Mouse (Mus musculus) bone marrow, adult 2 months (tissue): ENCODE data around the gene Fto. TPM values are rescaled to one million over a fixed set of nuclear protein-coding genes. Genes with fewer than 3 reads are reported as not detected.

Source experiments
- H3K27ac ChIP-seq: fragments of 200-500 bp; 2 replicates; pipeline ENCODE4 v1.5.1; 2012; ENCODE audit warnings: low read depth, mild to moderate bottlenecking, control low read depth, inconsistent platforms, low read length; ENCODE audit not compliant: control insufficient read depth, poor library complexity, insufficient read depth
- H3K4me1 ChIP-seq: fragments of 200-500 bp; 2 replicates; pipeline ENCODE4 v1.6.1; 2011; ENCODE audit warnings: low read length; ENCODE audit not compliant: control insufficient read depth, insufficient read depth
- H3K4me3 ChIP-seq: fragments of 200-500 bp; replicated peaks from 2 replicates; pipeline ENCODE3; 2011; ENCODE audit warnings: mild to moderate bottlenecking, low read depth, low read length, control low read depth; ENCODE audit not compliant: control insufficient read depth
- CTCF ChIP-seq: fragments of 200-500 bp; IDR thresholded peaks from 2 replicates; pipeline ENCODE4 v1.5.1; 2011; ENCODE audit warnings: low read length, control low read depth; ENCODE audit not compliant: control insufficient read depth, insufficient read depth
- POLR2A ChIP-seq: fragments of 200-500 bp; IDR thresholded peaks from 2 replicates; pipeline ENCODE4 v1.6.1; 2011; ENCODE audit warnings: low read depth, mild to moderate bottlenecking, control low read depth, low read length, borderline replicate concordance; ENCODE audit not compliant: control insufficient read depth
- WGBS: fragments of 180-500 bp; shearing (Covaris S2); methylation state at CpG from one replicate; pipeline ENCODE4 v1.1.7; 2018; 5-methylcytosine and 5-hydroxymethylcytosine counted together
- polyA plus RNA-seq: library from polyadenylated mRNA; stranded (reverse); fragments of >200 nt; gene quantifications from 2 replicates; pipeline ENCODE4 v1.2.4, GENCODE M21; 2011; ENCODE audit warnings: low replicate concordance; ENCODE audit not compliant: missing spikeins, insufficient read depth, insufficient read length

Fto gene
- polyA plus RNA-seq, 1 experiment, result 11.4 TPM

DNA sequence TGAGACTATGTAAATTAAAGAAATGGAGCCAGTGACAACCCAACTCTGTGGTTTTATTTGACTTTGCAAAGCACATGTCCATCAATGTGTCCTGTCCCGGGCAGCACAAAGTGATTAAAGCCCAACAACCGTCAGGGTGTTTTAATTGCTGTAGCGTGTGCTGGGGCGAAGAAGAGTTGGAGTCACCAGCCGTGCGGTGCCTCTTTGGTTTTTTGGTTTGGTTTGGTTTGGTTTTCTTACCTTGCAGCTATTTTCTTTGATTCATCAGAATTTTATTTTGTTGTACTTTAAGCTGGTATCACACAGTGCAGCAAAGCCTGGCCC lies 263.6 kb downstream of the Fto start:
- Histone ChIP-seq H3K4me3 (no peak overlapping the region), H3K4me1 (no peaks in the 10 kb centered on the region; the same call in 1 of the 2 replicates), H3K27ac (no peak overlapping the region)
- WGBS, result 87% methylated on average over 6 of the region's 6 CpGs
- TF ChIP-seq CTCF (no peak), POLR2A (no peak)

DNA sequence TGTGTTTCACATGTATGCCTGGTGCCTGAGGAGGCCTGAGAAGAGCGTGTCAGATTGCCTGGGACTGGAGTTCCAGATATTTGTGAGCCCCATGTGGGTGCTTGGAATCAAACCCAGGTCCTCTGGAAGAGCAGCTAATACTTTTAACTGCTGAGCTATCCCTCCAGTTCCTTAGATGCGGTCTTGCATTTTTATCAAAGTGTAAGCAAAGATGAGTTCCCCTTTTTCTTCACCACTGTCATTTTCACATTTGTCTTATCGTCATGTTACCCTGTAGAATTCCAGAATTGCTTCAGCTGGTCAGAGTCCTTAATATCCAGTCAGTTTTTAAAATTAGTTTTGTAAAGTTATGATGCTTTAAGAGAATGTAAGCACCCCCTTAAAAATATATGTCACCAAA lies 264.3 kb downstream of the Fto start:
- H3K27ac ChIP-seq, result no peak overlapping the region
- no peak for TF ChIP-seq CTCF
- TF ChIP-seq POLR2A, result no peak
- H3K4me3 ChIP-seq, result no peak overlapping the region
- 64% methylated on average over 3 of the region's 3 CpGs for WGBS
- H3K4me1 ChIP-seq, result no peaks in the 10 kb centered on the region; the same call in 1 of the 2 replicates

DNA sequence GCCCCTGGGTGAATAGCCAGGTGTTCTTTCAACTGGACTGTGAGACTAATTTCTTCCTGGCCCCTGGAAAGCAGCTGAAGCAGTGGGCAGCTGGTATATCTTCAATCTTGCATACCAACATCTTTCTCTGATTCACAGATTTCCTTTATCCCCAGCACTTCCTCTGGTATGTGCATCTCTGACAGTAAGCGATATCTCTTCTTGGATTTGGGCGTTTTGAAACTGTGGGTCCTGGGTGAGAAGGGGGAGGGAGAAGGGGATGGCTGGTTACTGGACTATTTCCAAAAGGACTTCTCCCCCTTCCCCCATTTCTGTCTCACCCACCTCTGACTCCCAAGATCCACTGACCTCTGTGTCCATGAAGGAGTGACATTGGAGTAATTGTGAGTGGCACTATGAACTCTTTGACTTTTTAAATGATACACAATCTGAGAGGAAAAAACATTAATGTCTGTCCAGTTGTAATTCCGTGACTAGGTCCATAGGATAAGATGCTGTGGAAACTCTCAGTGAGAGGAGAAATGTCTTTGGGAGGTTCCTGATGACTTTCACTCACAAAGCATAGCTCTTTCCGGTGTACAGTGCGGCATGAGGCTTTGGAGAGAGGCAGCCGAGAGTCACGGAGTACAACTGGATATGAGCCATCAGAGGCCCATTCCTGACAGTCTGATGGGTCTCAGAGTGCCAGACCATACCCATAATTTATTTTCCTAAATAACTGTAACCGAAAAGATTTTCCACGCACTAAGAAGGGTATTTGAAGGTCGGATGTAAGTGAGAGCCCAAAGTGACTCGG lies 271.5 kb downstream of the Fto start:
- 82% methylated on average over 11 of the region's 11 CpGs for WGBS
- H3K4me1 ChIP-seq, result no peaks in the 10 kb centered on the region; the same call in 1 of the 2 replicates
- TF ChIP-seq CTCF (no peak), POLR2A (no peak)
- no peak overlapping the region for H3K27ac ChIP-seq
- H3K4me3 ChIP-seq, result no peak overlapping the region

DNA sequence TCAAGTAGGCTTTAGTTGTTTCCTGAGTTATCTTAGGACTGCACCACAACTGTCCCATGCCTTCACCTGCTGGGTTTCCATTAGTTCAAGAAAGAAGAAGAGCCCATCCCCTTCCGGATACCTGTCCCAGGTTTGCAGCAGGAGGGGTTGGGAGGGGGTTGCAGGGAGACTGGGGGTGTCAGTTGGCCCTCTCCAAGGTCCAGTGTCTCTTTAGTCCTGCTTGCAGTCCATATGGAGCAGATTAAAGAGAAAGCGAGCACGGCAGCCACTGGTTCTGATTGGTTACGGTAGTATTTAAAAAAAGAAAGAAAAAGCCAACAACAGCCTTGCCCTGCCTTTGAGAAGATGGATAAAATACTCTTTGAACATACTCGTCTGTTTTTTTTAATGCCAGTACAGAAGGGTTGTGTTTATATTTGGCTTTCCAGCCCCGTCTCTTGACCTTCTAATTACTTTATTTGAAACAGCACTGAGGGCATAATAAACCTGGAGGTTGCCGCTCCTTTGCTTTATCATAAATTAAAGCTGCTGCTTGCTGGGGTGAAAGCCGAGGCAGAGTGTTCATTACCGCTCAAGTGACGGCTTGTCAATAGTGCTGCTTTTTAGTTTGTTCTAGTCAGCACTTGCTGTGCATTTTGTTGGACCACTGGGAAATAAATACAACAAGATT lies 279.2 kb downstream of the Fto start:
- TF ChIP-seq CTCF, result no peak
- TF ChIP-seq POLR2A, result no peak
- WGBS, result 78% methylated on average over 10 of the region's 10 CpGs
- Histone ChIP-seq H3K4me3 (no peak overlapping the region), H3K4me1 (no peaks in the 10 kb centered on the region), H3K27ac (no peak overlapping the region)

DNA sequence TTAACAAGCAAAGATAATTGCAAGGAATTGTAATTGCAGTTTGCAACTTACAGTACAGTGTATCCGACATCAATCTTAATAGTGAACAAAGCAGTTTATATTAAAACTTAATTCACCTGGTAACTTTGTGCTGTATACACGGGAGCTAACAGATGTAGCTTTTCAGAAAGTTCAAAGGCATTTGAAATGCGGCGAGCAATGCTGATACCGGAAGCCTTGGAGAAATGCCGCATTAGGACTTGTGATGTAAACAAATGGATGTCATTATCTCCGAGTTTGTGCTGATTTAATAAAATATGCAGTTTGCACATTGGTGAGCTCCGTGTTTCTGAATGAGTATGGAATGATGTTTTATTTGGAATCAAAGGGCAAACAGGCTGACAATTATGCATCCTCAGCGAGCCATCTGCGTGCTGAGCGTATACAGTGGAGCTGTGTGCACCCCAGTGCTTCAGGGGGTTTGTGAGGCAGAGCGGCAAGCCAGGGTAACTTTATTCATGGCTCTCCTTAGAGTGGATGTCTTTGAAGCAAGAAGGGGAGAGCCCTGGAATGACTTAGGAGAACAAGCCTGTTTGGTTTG lies 280.0 kb downstream of the Fto start:
- Histone ChIP-seq H3K4me1 (no peaks in the 10 kb centered on the region), H3K27ac (no peak overlapping the region), H3K4me3 (no peak overlapping the region)
- 86% methylated on average over 12 of the region's 12 CpGs for WGBS
- TF ChIP-seq CTCF (no peak), POLR2A (no peak)

DNA sequence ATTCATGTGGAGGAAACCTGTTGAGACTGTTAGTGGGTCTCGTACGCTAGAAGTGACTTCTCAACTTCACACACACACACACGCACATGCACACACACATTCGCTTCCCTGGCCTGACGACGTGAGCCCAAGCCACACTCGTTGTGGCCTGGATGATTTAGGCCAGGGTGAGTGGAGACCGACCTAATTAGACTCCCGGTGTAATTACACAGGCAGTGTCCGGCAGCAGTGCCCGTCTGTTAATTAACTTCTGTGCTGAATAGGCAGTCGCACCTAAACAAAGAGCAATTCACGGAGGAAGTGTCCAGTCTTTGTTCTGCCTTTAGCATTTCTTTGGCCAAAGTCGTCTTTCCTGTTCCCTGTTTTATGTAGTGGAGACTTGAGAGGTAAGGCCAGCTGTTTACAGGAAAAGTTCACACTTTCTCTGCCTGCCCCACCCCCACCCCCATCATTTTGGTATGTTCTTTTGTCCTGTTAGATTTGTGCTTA lies 286.1 kb downstream of the Fto start:
- 88% methylated on average over 14 of the region's 14 CpGs for WGBS
- no peak for TF ChIP-seq CTCF
- no peak for TF ChIP-seq POLR2A
- no peaks in the 10 kb centered on the region for H3K4me1 ChIP-seq
- no peak overlapping the region for H3K27ac ChIP-seq
- H3K4me3 ChIP-seq, result no peak overlapping the region

DNA sequence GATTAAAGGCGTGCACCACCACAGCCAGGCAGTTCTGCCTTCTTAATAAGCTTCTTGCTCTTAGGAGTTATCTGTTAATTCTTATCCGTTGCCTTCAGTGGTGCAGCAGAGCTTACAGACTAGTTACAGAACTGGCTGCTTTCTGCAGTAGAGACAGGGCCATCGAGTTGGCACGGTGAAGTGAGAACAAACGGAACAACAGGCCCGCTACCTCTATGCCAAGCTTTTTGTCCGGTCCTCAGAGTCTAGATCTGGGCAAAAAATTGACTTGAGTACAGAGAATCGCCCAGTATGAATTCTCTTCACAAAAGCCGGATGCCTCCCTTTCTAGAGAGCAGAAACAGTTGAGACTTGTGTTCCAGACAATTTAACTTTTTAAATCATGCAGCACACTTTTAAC lies 290.4 kb downstream of the Fto start:
- Histone ChIP-seq H3K4me1 (no peaks in the 10 kb centered on the region), H3K4me3 (no peak overlapping the region), H3K27ac (no peak overlapping the region)
- 90% methylated on average over 9 of the region's 9 CpGs for WGBS
- no peak for TF ChIP-seq CTCF
- no peak for TF ChIP-seq POLR2A

DNA sequence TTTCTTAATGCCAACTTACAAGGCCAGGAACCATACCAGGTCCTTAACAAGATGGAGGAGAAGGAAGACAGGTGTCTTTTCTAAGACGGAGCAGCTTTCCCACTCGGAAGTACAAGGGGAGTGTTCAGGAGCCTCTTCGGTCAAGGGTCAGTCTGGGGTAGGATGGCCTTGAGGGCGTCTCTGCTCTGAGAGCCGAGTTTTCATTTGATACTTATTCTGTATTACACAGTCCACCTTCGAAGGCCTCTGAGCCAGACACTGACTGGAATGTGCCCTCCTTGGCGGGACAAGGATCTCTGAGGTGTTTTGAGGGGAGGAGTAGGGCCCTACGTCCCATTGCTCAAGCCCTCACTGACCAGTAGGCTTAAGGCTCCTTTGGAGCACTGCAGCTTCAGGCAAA lies 292.6 kb downstream of the Fto start:
- 79% methylated on average over 8 of the region's 8 CpGs for WGBS
- no peak for TF ChIP-seq CTCF
- TF ChIP-seq POLR2A, result no peak
- no peak overlapping the region for H3K4me3 ChIP-seq
- H3K4me1 ChIP-seq, result no peaks in the 10 kb centered on the region
- no peak overlapping the region for H3K27ac ChIP-seq

DNA sequence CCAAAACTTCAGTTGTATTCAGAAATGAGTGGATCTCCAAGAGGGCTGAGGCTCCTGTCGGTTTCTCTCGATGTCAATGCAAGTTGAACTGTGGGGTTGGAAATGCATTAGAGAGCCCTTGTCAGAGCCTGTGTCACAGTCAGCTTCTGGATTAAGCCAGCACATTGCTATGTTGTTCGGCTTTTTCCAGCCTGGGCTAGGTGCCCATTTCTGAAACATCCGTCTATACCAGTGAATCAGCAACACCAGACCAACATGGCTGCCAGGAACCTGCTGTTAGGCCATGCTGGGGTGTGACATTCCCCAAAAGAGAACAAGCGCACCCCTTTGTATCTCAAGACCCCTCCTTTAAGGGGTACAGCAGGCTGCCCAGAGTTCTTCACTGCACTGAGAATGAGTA lies 293.8 kb downstream of the Fto start:
- Histone ChIP-seq H3K4me3 (no peak overlapping the region), H3K4me1 (no peaks in the 10 kb centered on the region), H3K27ac (no peak overlapping the region)
- TF ChIP-seq CTCF (no peak), POLR2A (no peak)
- WGBS, result 91% methylated on average over 5 of the region's 5 CpGs
